Mouse (Mus musculus): Measurements from ENCODE around the gene Frmd4b. TPM values are rescaled to one million over a fixed set of nuclear protein-coding genes. Genes with fewer than 3 reads are reported as not detected.
A peak's percentile ranks its signal among the peaks of the same experiment; 100 is the strongest.

Frmd4b gene
- total and polyA plus RNA-seq, 3 experiments, result 0.13 to 0.70 (median 0.13) TPM

DNA sequence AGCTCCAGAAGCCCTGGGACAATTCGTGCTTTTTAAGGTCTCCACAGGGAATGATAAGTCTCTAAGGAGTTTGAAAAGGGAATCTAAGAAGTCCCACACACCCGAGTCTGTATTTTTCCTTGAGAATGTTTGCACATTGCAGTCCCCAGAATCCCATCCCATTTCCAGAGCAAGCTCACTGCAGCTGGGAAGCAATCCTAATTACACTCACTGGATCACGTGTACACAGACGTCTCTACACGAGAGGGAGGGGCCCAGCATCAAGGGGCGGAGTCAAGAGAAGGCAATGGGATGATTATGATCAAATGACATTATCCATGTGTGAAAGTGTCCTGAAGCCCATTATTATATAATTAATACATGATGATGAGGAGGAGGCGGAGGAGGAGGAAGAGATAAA lies 128.5 kb downstream of the Frmd4b start:
- dilution Hi-C loops (cut with MboI; ENCODE audit: extremely low pct_ligation_motif_present, extremely low pct_unique_long_range_greater_than_20kb, low sequenced_read_pairs), result no loop called here

GRCm38 (mm10) chr6:97488280-97488679 lies 129.1 kb downstream of the Frmd4b start:
- no peaks in the 10 kb centered on the region for H3K27me3 ChIP-seq (replicated peaks)
- in situ Hi-C loops (cut with MboI; ENCODE audit: low pct_ligation_motif_present, low pct_unique_long_range_greater_than_20kb, low sequenced_read_pairs) (no loop called here), dilution Hi-C loops (cut with MboI; ENCODE audit: extremely low pct_ligation_motif_present, extremely low pct_unique_long_range_greater_than_20kb, low sequenced_read_pairs) (no loop called here)
- DNase-seq (ENCODE audit: extremely low read depth), result no peak
- no peak for TF ChIP-seq USF2 (conservative IDR thresholded peaks at IDR 0.05; ENCODE audit: low read depth, low read length)
- TF ChIP-seq BHLHE40 (IDR thresholded peaks at IDR 0.05; ENCODE audit: low read depth, low read length), result no peak
- TF ChIP-seq POLR2A (IDR thresholded peaks at IDR 0.05; ENCODE audit: low read depth, low read length), result no peak
- no peak for TF ChIP-seq MAFK (IDR thresholded peaks at IDR 0.05; ENCODE audit: insufficient replicate concordance, low read length)
- no peak overlapping the region for H3K4me3 ChIP-seq (replicated peaks in 1 of 3; ENCODE audit: low read depth in 2 of 3, low read length in 2 of 3, poor library complexity in 1 of 3)
- no peaks in the 10 kb centered on the region for H3K36me3 ChIP-seq (replicated peaks in 1 of 2; ENCODE audit: control insufficient read depth in 1 of 2, insufficient read depth in 1 of 2, low read length in 1 of 2)
- H3K4me2 ChIP-seq (ENCODE audit: insufficient read depth, low read depth, poor library complexity, severe bottlenecking), result no peak overlapping the region
- H3K9me3 ChIP-seq (replicated peaks; ENCODE audit: low read length), result no peaks in the 10 kb centered on the region
- no peak overlapping the region for H3K27ac ChIP-seq (ENCODE audit: insufficient read depth, low read depth)
- no peaks in the 10 kb centered on the region for H3K4me1 ChIP-seq (ENCODE audit: control insufficient read depth in 1 of 2, insufficient read depth in 2 of 2)
- no peak overlapping the region for H3K9ac ChIP-seq (ENCODE audit: insufficient read depth, low read depth)
- no peaks in the 10 kb centered on the region for H3K79me2 ChIP-seq (replicated peaks; ENCODE audit: control insufficient read depth, extremely low read depth, insufficient read depth, poor library complexity, severe bottlenecking)

More for the DNA sequence above, 128.5 kb downstream of the Frmd4b start:
- TF ChIP-seq SIN3A (IDR thresholded peaks at IDR 0.05; ENCODE audit: low read length), result no peak
- TF ChIP-seq BHLHE40 (IDR thresholded peaks at IDR 0.05; ENCODE audit: low read depth, low read length), result peak; percentile 16; the same call in 1 of the 2 replicates
- no peaks in the 10 kb centered on the region for H3K79me2 ChIP-seq (replicated peaks; ENCODE audit: control insufficient read depth, extremely low read depth, insufficient read depth, poor library complexity, severe bottlenecking)
- H3K9ac ChIP-seq (ENCODE audit: insufficient read depth, low read depth), result no peak overlapping the region
- no peaks in the 10 kb centered on the region for H3K9me3 ChIP-seq (replicated peaks; ENCODE audit: low read length)
- no peak for DNase-seq (ENCODE audit: extremely low read depth)
- H3K4me1 ChIP-seq (ENCODE audit: control insufficient read depth in 1 of 2, insufficient read depth in 2 of 2), result no peaks in the 10 kb centered on the region; a peak in 1 of 4 replicates
- H3K4me2 ChIP-seq (ENCODE audit: insufficient read depth, low read depth, poor library complexity, severe bottlenecking), result no peak overlapping the region
- H3K4me3 ChIP-seq (replicated peaks in 1 of 3; ENCODE audit: low read depth in 2 of 3, low read length in 2 of 3, poor library complexity in 1 of 3), result no peak overlapping the region
- no peaks in the 10 kb centered on the region for H3K36me3 ChIP-seq (replicated peaks in 1 of 2; ENCODE audit: control insufficient read depth in 1 of 2, insufficient read depth in 1 of 2, low read length in 1 of 2)
- no peak overlapping the region for H3K27ac ChIP-seq (ENCODE audit: insufficient read depth, low read depth)
- no peaks in the 10 kb centered on the region for H3K27me3 ChIP-seq (replicated peaks)
- in situ Hi-C loops (cut with MboI; ENCODE audit: low pct_ligation_motif_present, low pct_unique_long_range_greater_than_20kb, low sequenced_read_pairs), result no loop called here

GRCm38 (mm10) chr6:97487535-97488081 lies 129.7 kb downstream of the Frmd4b start:
- DNase-seq (ENCODE audit: extremely low read depth), result no peak
- no peaks in the 10 kb centered on the region for H3K79me2 ChIP-seq (replicated peaks; ENCODE audit: control insufficient read depth, extremely low read depth, insufficient read depth, poor library complexity, severe bottlenecking)
- in situ Hi-C loops (cut with MboI; ENCODE audit: low pct_ligation_motif_present, low pct_unique_long_range_greater_than_20kb, low sequenced_read_pairs), result no loop called here
- no peaks in the 10 kb centered on the region for H3K27me3 ChIP-seq (replicated peaks)
- H3K4me1 ChIP-seq (ENCODE audit: control insufficient read depth in 1 of 2, insufficient read depth in 2 of 2), result no peaks in the 10 kb centered on the region
- TF ChIP-seq TCF12 (IDR thresholded peaks at IDR 0.05; ENCODE audit: low read depth, low read length), result no peak
- no peak for TF ChIP-seq CTCF (conservative IDR thresholded peaks at IDR 0.05 in 1 of 2, IDR thresholded peaks at IDR 0.05 in 1 of 2; ENCODE audit: low read depth in 2 of 2, low read length in 2 of 2)
- no peak for TF ChIP-seq MAX (IDR thresholded peaks at IDR 0.05; ENCODE audit: low read length)
- no peak for TF ChIP-seq PAX5 (IDR thresholded peaks at IDR 0.05; ENCODE audit: low read length)
- TF ChIP-seq ETS1 (conservative IDR thresholded peaks at IDR 0.05; ENCODE audit: low read depth, low read length), result no peak
- no peak for TF ChIP-seq MAFK (IDR thresholded peaks at IDR 0.05; ENCODE audit: insufficient replicate concordance, low read length)
- no peak for TF ChIP-seq RAD21 (IDR thresholded peaks at IDR 0.05; ENCODE audit: low read depth, low read length)
- no peak for TF ChIP-seq ZC3H11A (IDR thresholded peaks at IDR 0.05; ENCODE audit: low read depth, low read length)
- TF ChIP-seq USF1 (IDR thresholded peaks at IDR 0.05; ENCODE audit: low read depth, low read length), result no peak
- TF ChIP-seq ZNF384 (IDR thresholded peaks at IDR 0.05; ENCODE audit: low read depth, low read length), result no peak
- TF ChIP-seq SIN3A (IDR thresholded peaks at IDR 0.05; ENCODE audit: low read length), result no peak
- no peak for TF ChIP-seq MAZ (IDR thresholded peaks at IDR 0.05; ENCODE audit: low read depth, low read length)
- TF ChIP-seq EP300 (IDR thresholded peaks at IDR 0.05; ENCODE audit: low read length), result no peak
- TF ChIP-seq CHD2 (IDR thresholded peaks at IDR 0.05; ENCODE audit: low read length), result no peak
- TF ChIP-seq UBTF (IDR thresholded peaks at IDR 0.05; ENCODE audit: low read depth, low read length), result no peak
- TF ChIP-seq BHLHE40 (IDR thresholded peaks at IDR 0.05; ENCODE audit: low read depth, low read length), result no peak
- no peak overlapping the region for H3K4me2 ChIP-seq (ENCODE audit: insufficient read depth, low read depth, poor library complexity, severe bottlenecking)
- no peak overlapping the region for H3K9ac ChIP-seq (ENCODE audit: insufficient read depth, low read depth)
- no peak overlapping the region for H3K27ac ChIP-seq (ENCODE audit: insufficient read depth, low read depth)
- no peak overlapping the region for H3K4me3 ChIP-seq (replicated peaks in 1 of 3; ENCODE audit: low read depth in 2 of 3, low read length in 2 of 3, poor library complexity in 1 of 3)
- H3K9me3 ChIP-seq (replicated peaks; ENCODE audit: low read length), result no peaks in the 10 kb centered on the region
- dilution Hi-C loops (cut with MboI; ENCODE audit: extremely low pct_ligation_motif_present, extremely low pct_unique_long_range_greater_than_20kb, low sequenced_read_pairs), result no loop called here
- no peaks in the 10 kb centered on the region for H3K36me3 ChIP-seq (replicated peaks in 1 of 2; ENCODE audit: control insufficient read depth in 1 of 2, insufficient read depth in 1 of 2, low read length in 1 of 2)

Measured in CH12.LX (cell line).